Mouse (Mus musculus) neural tube, embryonic 11.5 days (tissue): ENCODE measurements around the gene Elovl6. TPM values are rescaled to one million over a fixed set of nuclear protein-coding genes. Genes with fewer than 3 reads are reported as not detected.
A peak's percentile ranks its signal among the peaks of the same experiment; 100 is the strongest.

Source experiments
- ATAC-seq: fragments of 200-750 bp; cut with Nextera tagmentation; 2 replicates; pipeline ENCODE4 v1.8.0; 2017; ENCODE audit warnings: moderate number of reproducible peaks, mild to moderate bottlenecking, moderate TSS enrichment, moderate library complexity; ENCODE audit not compliant: insufficient read depth, low FRiP score, low TSS enrichment
- DNase-seq: peaks from one replicate; pipeline ENCODE4 v3.0.0-alpha.2; 2015; ENCODE audit warnings: low spot score
- H3K27ac ChIP-seq: fragments of 300-500 bp; sonication (generic); 2 replicates; pipeline ENCODE4 v1.5.1; 2014; ENCODE audit warnings: low read depth, mild to moderate bottlenecking, low read length
- H3K27me3 ChIP-seq: fragments of 300-500 bp; sonication (generic); 2 replicates; pipeline ENCODE4 v1.6.1; 2014; ENCODE audit warnings: mild to moderate bottlenecking, low read length, mixed read lengths; ENCODE audit not compliant: control insufficient read depth, insufficient read depth
- H3K36me3 ChIP-seq: fragments of 300-500 bp; sonication (generic); 2 replicates; pipeline ENCODE4 v1.6.1; 2014; ENCODE audit warnings: mild to moderate bottlenecking, low read length, moderate library complexity, mixed read lengths; ENCODE audit not compliant: control insufficient read depth, insufficient read depth
- H3K4me1 ChIP-seq: fragments of 300-500 bp; sonication (generic); 2 replicates; pipeline ENCODE4 v1.6.1; 2014; ENCODE audit warnings: low read length, mixed read lengths; ENCODE audit not compliant: control insufficient read depth, insufficient read depth
- H3K4me2 ChIP-seq: fragments of 300-500 bp; sonication (generic); 2 replicates; pipeline ENCODE4 v1.6.1; 2014; ENCODE audit warnings: low read depth, mild to moderate bottlenecking, moderate library complexity
- H3K4me3 ChIP-seq: fragments of 300-500 bp; sonication (generic); 2 replicates; pipeline ENCODE4 v1.5.1; 2014; ENCODE audit warnings: low read depth, low read length
- H3K9ac ChIP-seq: fragments of 300-500 bp; sonication (generic); 2 replicates; pipeline ENCODE4 v1.6.1; 2014; ENCODE audit warnings: mild to moderate bottlenecking, low read length
- H3K9me3 ChIP-seq: fragments of 300-500 bp; sonication (generic); 2 replicates; pipeline ENCODE4 v1.6.1; 2016; ENCODE audit warnings: low read length; ENCODE audit not compliant: control insufficient read depth
- WGBS: fragments of 180-500 bp; shearing (Covaris S2); extraction: QIAGEN DNeasy Blood & Tissue Kit; methylation state at CpG from one replicate; pipeline ENCODE4 v1.1.7; 2014; 5-methylcytosine and 5-hydroxymethylcytosine counted together
- polyA plus RNA-seq: library from polyadenylated mRNA; unstranded; fragments of >200 nt; fragmentation: Nextera tagmentation; extraction: Ambion mirVana; gene quantifications from 2 replicates; pipeline ENCODE4 v1.2.1, GENCODE M21; 2014

Elovl6 gene
- 39.0 and 47.1 TPM in 2 replicates for polyA plus RNA-seq

DNA sequence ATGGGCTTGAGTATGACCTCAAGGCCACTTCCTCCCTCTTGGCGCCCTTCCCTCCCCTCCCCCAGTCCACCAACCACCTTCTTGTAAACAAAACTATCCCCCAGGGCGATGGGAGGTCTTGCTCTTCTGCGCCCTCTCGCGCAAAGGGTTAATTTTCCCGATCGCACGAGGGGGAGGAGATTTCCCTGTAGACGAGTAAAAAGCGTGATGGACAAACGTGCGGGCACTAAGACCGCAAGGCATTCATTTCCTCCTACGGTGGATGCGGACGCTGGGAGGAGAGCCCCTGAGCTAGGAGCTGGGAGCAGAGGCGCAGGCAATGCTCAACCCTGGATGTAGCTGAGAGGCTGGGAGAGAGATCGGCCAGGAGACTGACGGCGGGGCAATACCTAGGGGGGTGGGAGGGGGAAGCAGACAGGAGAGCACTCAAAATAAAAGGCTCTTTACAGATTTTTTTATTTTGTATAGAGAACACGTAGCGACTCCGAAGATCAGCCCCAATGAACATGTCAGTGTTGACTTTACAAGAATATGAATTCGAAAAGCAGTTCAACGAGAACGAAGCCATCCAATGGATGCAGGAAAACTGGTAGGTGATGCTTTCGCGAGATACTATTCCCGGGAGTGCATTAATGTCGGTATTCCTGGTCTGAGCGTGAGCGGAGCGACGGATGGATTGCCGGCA is at the start of gene Elovl6:
Elovl6 (plus strand) TSS at position 176 of the 685 bp plus-strand sequence.
- Histone ChIP-seq H3K27ac (peak within 1 kb of the TSS; percentile 98), H3K9ac (peak within 1 kb of the TSS; percentile 97), H3K4me3 (peak within 1 kb of the TSS; percentile 80), H3K9me3 (no peaks in the 10 kb centered on the region), H3K4me1 (peaks cover 21% of the 10 kb centered on the region), H3K27me3 (no peaks in the 10 kb centered on the region), H3K4me2 (peak within 1 kb of the TSS; percentile 59), H3K36me3 (no peaks in the 10 kb centered on the region)
- peak; percentile 31 for ATAC-seq
- WGBS = 1% methylated on average over 35 of the region's 35 CpGs
- DNase-seq = peak; percentile 88

DNA sequence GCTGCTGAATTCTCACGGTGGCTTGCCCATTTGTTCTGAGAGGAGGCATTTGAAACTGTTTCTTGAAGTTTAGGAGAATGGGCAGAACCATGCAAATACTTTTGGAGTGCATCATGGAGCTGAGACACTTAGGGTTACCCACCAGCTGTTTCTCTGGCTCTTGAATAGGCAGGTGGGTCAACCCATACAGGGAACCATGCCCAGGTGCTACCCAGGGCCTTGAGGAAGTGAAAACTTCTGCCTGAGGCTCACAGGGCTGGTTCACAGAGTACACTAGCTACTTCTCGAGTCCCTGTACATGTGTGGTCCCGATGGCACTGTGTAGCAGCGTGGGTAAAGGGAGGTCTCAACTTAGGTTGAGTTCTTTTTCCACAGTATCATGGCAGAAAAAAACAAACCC is 43.4 kb upstream of the Elovl6 start:
- no peaks in the 10 kb centered on the region for H3K9me3 ChIP-seq
- WGBS = 88% methylated on average over 4 of the region's 4 CpGs
- H3K36me3 ChIP-seq = no peaks in the 10 kb centered on the region
- ATAC-seq = no peak
- H3K27ac ChIP-seq = no peak overlapping the region
- H3K4me3 ChIP-seq = no peak overlapping the region
- no peaks in the 10 kb centered on the region for H3K4me1 ChIP-seq
- H3K4me2 ChIP-seq = no peak overlapping the region
- H3K27me3 ChIP-seq = no peaks in the 10 kb centered on the region
- no peak overlapping the region for H3K9ac ChIP-seq
- no peak for DNase-seq

DNA sequence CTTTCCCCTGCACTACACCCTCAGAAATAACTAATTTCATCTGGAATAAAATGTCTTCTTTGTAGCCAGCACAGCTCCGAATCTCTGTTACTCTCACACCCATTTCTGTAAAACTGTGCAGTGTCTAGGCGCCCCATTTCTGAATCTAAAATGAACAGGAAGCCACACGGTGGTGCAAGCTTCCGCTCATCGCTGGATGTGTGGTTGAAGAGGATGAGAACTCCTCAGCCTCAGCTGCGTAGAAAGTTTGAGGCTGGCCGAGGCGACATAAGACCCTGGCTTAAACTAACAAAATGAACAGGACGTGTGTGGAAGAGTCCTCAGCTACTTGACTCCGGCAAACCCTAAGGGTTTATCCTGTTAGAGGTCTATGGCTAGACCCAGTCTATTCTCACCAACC is 38.0 kb upstream of the Elovl6 start:
- no peak overlapping the region for H3K27ac ChIP-seq
- 91% methylated on average over 10 of the region's 10 CpGs for WGBS
- no peaks in the 10 kb centered on the region for H3K36me3 ChIP-seq
- no peaks in the 10 kb centered on the region for H3K9me3 ChIP-seq
- H3K27me3 ChIP-seq = no peaks in the 10 kb centered on the region
- H3K4me1 ChIP-seq = no peaks in the 10 kb centered on the region
- no peak overlapping the region for H3K4me3 ChIP-seq
- no peak for ATAC-seq
- H3K9ac ChIP-seq = no peak overlapping the region
- no peak overlapping the region for H3K4me2 ChIP-seq
- no peak for DNase-seq

DNA sequence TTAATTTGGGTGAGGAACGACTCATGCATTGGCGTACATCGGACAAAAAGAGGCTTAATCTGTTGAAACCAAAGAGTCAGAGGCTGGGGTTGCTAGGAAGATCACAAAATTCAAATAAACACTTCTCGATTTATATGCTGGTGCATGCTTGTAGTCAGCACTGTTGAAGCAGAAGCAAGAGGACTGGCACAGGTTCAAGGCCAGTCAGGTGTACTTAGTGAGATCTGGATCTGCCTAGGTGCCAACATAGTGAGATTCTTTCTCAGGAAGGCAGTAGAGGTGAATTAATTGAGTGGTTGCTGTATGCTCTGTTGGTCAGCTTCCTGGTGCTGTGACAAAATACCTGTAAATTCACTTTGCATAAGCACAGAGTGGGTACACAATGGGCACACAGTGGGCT is 37.4 kb upstream of the Elovl6 start:
- Histone ChIP-seq H3K9ac (no peak overlapping the region), H3K27ac (no peak overlapping the region), H3K36me3 (no peaks in the 10 kb centered on the region), H3K4me2 (no peak overlapping the region), H3K27me3 (no peaks in the 10 kb centered on the region), H3K9me3 (no peaks in the 10 kb centered on the region), H3K4me3 (no peak overlapping the region), H3K4me1 (no peaks in the 10 kb centered on the region)
- DNase-seq = no peak
- WGBS = 91% methylated on average over 4 of the region's 4 CpGs
- ATAC-seq = no peak

GRCm38 (mm10) chr3:129503781-129504180 is 28.4 kb upstream of the Elovl6 start:
- DNase-seq (no peak), ATAC-seq (no peak)
- H3K9me3 ChIP-seq = no peaks in the 10 kb centered on the region
- H3K27ac ChIP-seq = no peak overlapping the region
- H3K9ac ChIP-seq = no peak overlapping the region
- H3K4me2 ChIP-seq = no peak overlapping the region
- no peaks in the 10 kb centered on the region for H3K4me1 ChIP-seq
- WGBS = 90% methylated on average over 7 of the region's 7 CpGs
- H3K36me3 ChIP-seq = no peaks in the 10 kb centered on the region
- no peak overlapping the region for H3K4me3 ChIP-seq
- no peaks in the 10 kb centered on the region for H3K27me3 ChIP-seq

GRCm38 (mm10) chr3:129504928-129505327 is 27.2 kb upstream of the Elovl6 start:
- no peak overlapping the region for H3K9ac ChIP-seq
- H3K27me3 ChIP-seq = no peaks in the 10 kb centered on the region
- H3K27ac ChIP-seq = no peak overlapping the region
- no peaks in the 10 kb centered on the region for H3K36me3 ChIP-seq
- no peaks in the 10 kb centered on the region for H3K4me1 ChIP-seq
- DNase-seq = no peak
- no peaks in the 10 kb centered on the region for H3K9me3 ChIP-seq
- WGBS = 82% methylated on average over 6 of the region's 6 CpGs
- ATAC-seq = no peak
- no peak overlapping the region for H3K4me2 ChIP-seq
- H3K4me3 ChIP-seq = no peak overlapping the region

- Histone ChIP-seq H3K27ac (no peak overlapping the region), H3K36me3 (no peaks in the 10 kb centered on the region), H3K4me2 (no peak overlapping the region), H3K27me3 (no peaks in the 10 kb centered on the region), H3K9me3 (no peaks in the 10 kb centered on the region), H3K4me1 (no peaks in the 10 kb centered on the region), H3K4me3 (no peak overlapping the region), H3K9ac (no peak overlapping the region)
- WGBS = 85% methylated on average over 1 of the region's 1 CpGs
- no peak for ATAC-seq
- DNase-seq = no peak
Measured at GRCm38 (mm10) chr3:129507736-129508135, 24.4 kb upstream of the Elovl6 start.

DNA sequence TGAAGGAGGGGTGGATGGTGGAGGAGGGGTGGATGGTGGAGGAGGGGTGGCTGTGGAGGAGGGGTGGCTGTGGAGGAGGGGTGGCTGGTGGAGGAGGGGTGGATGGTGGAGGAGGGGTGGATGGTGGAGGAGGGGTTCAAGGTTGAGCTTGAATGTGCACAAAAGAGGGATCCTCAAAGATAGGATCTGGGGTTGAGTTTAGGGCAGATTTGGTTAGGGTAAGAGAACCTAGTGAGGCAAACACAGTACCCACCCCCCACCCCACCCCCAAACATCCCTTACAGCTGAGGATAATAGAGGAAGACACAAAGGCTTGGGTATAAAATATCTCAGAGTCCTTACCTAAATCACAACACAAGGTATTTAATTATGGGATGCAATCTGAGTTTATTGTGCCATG is 23.6 kb upstream of the Elovl6 start:
- no peaks in the 10 kb centered on the region for H3K4me1 ChIP-seq
- H3K36me3 ChIP-seq = no peaks in the 10 kb centered on the region
- no peaks in the 10 kb centered on the region for H3K27me3 ChIP-seq
- no peak overlapping the region for H3K4me3 ChIP-seq
- DNase-seq (no peak), ATAC-seq (no peak)
- H3K27ac ChIP-seq = no peak overlapping the region
- H3K4me2 ChIP-seq = no peak overlapping the region
- no peak overlapping the region for H3K9ac ChIP-seq
- H3K9me3 ChIP-seq = no peaks in the 10 kb centered on the region

GRCm38 (mm10) chr3:129509725-129510124 is 22.4 kb upstream of the Elovl6 start:
- no peak overlapping the region for H3K4me2 ChIP-seq
- DNase-seq (no peak), ATAC-seq (no peak)
- H3K9ac ChIP-seq = no peak overlapping the region
- H3K27me3 ChIP-seq = no peaks in the 10 kb centered on the region
- H3K27ac ChIP-seq = no peak overlapping the region
- 90% methylated on average over 10 of the region's 10 CpGs for WGBS
- H3K36me3 ChIP-seq = no peaks in the 10 kb centered on the region
- no peaks in the 10 kb centered on the region for H3K4me1 ChIP-seq
- H3K9me3 ChIP-seq = no peaks in the 10 kb centered on the region
- no peak overlapping the region for H3K4me3 ChIP-seq
